Comparison of ENCODE assay signal across 20 mouse cellular contexts in the genomic region with DNA sequence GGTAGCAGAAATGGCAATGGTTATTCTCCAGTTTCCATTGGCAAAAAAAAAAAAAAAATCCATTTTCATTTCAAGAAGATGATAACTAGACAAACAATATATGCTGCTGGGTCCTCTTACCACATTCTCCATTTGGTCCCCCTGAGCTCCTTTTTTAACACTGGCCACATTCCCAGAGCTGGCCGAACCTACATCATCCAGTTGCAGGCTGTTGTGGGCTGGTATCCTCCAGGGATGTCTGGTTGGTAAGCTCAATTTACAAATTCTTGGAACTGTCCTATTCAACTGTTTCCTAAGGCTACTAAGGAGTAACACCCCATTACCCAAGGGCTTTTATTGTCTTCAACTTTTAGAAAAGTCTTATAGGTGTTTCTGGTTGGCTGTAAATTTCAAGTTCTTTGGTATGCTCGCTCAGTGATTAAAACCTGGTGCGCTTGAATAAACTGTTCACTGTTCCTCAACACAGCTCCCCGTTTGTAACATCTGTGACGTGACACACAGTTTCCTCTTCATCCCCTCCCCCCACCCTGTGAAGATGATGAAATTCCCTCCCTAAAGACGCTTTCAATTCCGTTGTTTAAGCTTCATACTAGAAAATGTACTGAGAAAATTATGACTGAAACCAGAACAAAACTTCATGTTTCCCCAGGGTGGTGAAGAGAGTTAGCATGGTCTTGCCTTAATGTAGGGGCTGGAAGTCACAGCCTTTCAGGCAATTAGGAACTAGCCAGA. TPM values are rescaled to one million over a fixed set of nuclear protein-coding genes. Genes with fewer than 3 reads are reported as not detected.
DNase-seq lines count a peak whose midpoint lies in the region; ATAC-seq lines count a peak whose summit lies in the region.
"Had no signal": no experiment of that assay in that cellular context is flagged by ENCODE, and none has a peak within 500 bp of the region (broad histone marks: within the 10 kb centered on the region; RNA-seq: fewer than 3 reads in every experiment).

No protein-coding gene starts in this region.

- no peak overlapping the region for H3K27ac ChIP-seq in limb, embryonic 13.5 days
- no peak overlapping the region for H3K27ac ChIP-seq in limb, embryonic 10.5 days
- peak overlapping the region; percentile 80 for H3K27ac ChIP-seq in brown adipose tissue, adult 24 weeks (replicated peaks; ENCODE audit: low read depth, low read length)
- H3K27ac ChIP-seq: hindbrain, embryonic 15.5 days; left cerebral cortex, adult 2 months; limb, embryonic 15.5 days; midbrain, embryonic 15.5 days; neural tube, embryonic 13.5 days had no signal

- no peaks in the 10 kb centered on the region; the same call in 1 of the 2 replicates for H3K9me3 ChIP-seq in limb, embryonic 13.5 days
- no peaks in the 10 kb centered on the region for H3K9me3 ChIP-seq in limb, embryonic 10.5 days (replicated peaks)
- H3K9me3 ChIP-seq: hindbrain, embryonic 15.5 days; limb, embryonic 15.5 days; midbrain, embryonic 15.5 days; neural tube, embryonic 13.5 days had no signal

- no peak overlapping the region for H3K9ac ChIP-seq in limb, embryonic 13.5 days
- H3K9ac ChIP-seq: forebrain, postnatal 0 days; hindbrain, embryonic 15.5 days; limb, embryonic 15.5 days; midbrain, embryonic 15.5 days; neural tube, embryonic 13.5 days had no signal

- no peak overlapping the region for H3K4me3 ChIP-seq in limb, embryonic 13.5 days
- H3K4me3 ChIP-seq in limb, embryonic 10.5 days: no peak overlapping the region
- H3K4me3 ChIP-seq in brown adipose tissue, adult 24 weeks (ENCODE audit: insufficient read depth, low read depth, low read length): no peak overlapping the region
- H3K4me3 ChIP-seq: erythroblast, embryonic 14.5 days; hindbrain, embryonic 15.5 days; left cerebral cortex, adult 2 months; limb, embryonic 15.5 days; midbrain, embryonic 15.5 days; neural tube, embryonic 13.5 days had no signal

- 31% methylated on average over 7 of the region's 7 CpGs for WGBS in limb, embryonic 13.5 days
- 79% methylated on average over 7 of the region's 7 CpGs for WGBS in limb, embryonic 10.5 days

- H3K36me3 ChIP-seq in limb, embryonic 13.5 days: no peaks in the 10 kb centered on the region
- H3K36me3 ChIP-seq in limb, embryonic 10.5 days: no peaks in the 10 kb centered on the region
- H3K36me3 ChIP-seq: hindbrain, embryonic 15.5 days; limb, embryonic 15.5 days; midbrain, embryonic 15.5 days; neural tube, embryonic 13.5 days had no signal

- DNase-seq in adrenal gland, adult 8-10 months: peak; percentile 13
- no peak for DNase-seq in adrenal gland, postnatal 4 days (ENCODE audit: low spot score in 2 of 2)
- no peak for DNase-seq in limb, embryonic 10.5 days (ENCODE audit: low spot score)
- no peak for DNase-seq in right cerebral cortex, postnatal 25 days
- no peak for DNase-seq in ovary, postnatal 10 days (ENCODE audit: low spot score)
- DNase-seq: cerebellum, adult 8-10 months; heart, postnatal 10 days; kidney, adult 11 months; right cerebral cortex, adult 18-20 months had no signal

- no peaks in the 10 kb centered on the region for H3K27me3 ChIP-seq in limb, embryonic 13.5 days
- no peaks in the 10 kb centered on the region for H3K27me3 ChIP-seq in limb, embryonic 10.5 days (ENCODE audit: low read depth, poor library complexity, severe bottlenecking)
- H3K27me3 ChIP-seq: hindbrain, embryonic 15.5 days; limb, embryonic 15.5 days; midbrain, embryonic 15.5 days; neural tube, embryonic 13.5 days had no signal

- no peak overlapping the region for H3K4me2 ChIP-seq in limb, embryonic 13.5 days (replicated peaks)
- H3K4me2 ChIP-seq: hindbrain, embryonic 15.5 days; limb, embryonic 15.5 days; midbrain, embryonic 15.5 days; neural tube, embryonic 13.5 days had no signal

- H3K4me1 ChIP-seq in limb, embryonic 13.5 days: peaks cover 7% of the 10 kb centered on the region
- H3K4me1 ChIP-seq in limb, embryonic 10.5 days: peaks cover 4% of the 10 kb centered on the region
- no peaks in the 10 kb centered on the region for H3K4me1 ChIP-seq in brown adipose tissue, adult 24 weeks (ENCODE audit: control insufficient read depth, insufficient read depth, insufficient read length, low read length)
- H3K4me1 ChIP-seq: hindbrain, embryonic 15.5 days; limb, embryonic 15.5 days; midbrain, embryonic 15.5 days; neural tube, embryonic 13.5 days had no signal

- peak; percentile 40; the same call in 1 of the 2 replicates for ATAC-seq in limb, embryonic 13.5 days (ENCODE audit: low FRiP score, low read depth)
- peak; percentile 97 for ATAC-seq in monocyte, adult 5-6 weeks (replicated peaks; ENCODE audit: insufficient number of reproducible peaks, low FRiP score, low TSS enrichment, poor library complexity, severe bottlenecking)
- ATAC-seq: forebrain, postnatal 0 days; midbrain, embryonic 15.5 days had no signal

RNA-seq across cellular contexts. Expression of gene Gm5426, which starts 26.7 kb away (rescaled TPM):
- total RNA-seq in adrenal gland, adult 8-10 months (2022): not detected
- total RNA-seq in adrenal gland, postnatal 4 days (2021): not detected
- polyA plus RNA-seq in limb, embryonic 13.5 days (2015; fragmentation: Nextera tagmentation; extraction: Ambion mirVana): not detected in 2 replicates
- not detected in 2 replicates for polyA plus RNA-seq in limb, embryonic 10.5 days (2016; fragmentation: Nextera tagmentation; extraction: Ambion mirVana)
- polyA plus RNA-seq in brown adipose tissue, adult 24 weeks (2012; ENCODE audit: insufficient read depth, insufficient read length, missing spikeins): not detected in 2 replicates
- not detected in 3 replicates for total RNA-seq in monocyte, adult 5-6 weeks (2017)
- total RNA-seq: forebrain, postnatal 0 days; heart, adult 8-10 months; heart, postnatal 10 days; left cerebral cortex, adult 2 months had no signal
- polyA plus RNA-seq: erythroblast, embryonic 14.5 days; forebrain, postnatal 0 days; hindbrain, embryonic 15.5 days; limb, embryonic 15.5 days; midbrain, embryonic 15.5 days; neural tube, embryonic 13.5 days had no signal
